Mouse (Mus musculus): ENCODE data around the gene Rbbp9. TPM values are rescaled to one million over a fixed set of nuclear protein-coding genes. Genes with fewer than 3 reads are reported as not detected.
"Not testable (repeated sequence)": the region's sequence is repeated elsewhere in the genome, so short reads cannot be mapped to it uniquely, and the experiment has no call there.

Gene Rbbp9
- total RNA-seq (2015) (12.9 and 17.9 TPM in 2 replicates), total RNA-seq (2017) (8.7 and 13.1 TPM in 2 replicates)

DNA sequence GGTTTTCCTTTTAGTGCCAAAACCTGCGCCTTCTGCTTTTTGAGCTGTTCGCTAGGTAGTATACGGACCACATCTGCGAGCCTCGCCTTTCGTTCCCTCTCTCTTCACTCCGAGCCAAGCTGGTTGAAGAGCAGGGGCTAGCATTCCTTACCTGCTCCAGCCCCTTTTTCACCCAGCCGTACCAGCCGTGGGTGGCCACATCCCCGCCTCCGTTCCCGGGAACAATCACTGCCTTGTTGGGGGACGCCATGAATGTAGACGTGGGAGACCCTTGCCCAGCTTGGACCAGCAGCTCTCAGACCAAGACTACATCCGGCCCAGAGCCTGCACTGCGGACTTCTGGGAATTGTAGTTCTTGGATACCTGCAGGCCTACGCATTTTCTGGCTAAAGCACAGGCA, at the start of gene Rbbp9:
Gene Rbbp9 (minus strand): TSS at position 341 of the 400 bp plus-strand sequence.
- peak; percentile 82 for ATAC-seq (replicated peaks; ENCODE audit: poor library complexity)

DNA sequence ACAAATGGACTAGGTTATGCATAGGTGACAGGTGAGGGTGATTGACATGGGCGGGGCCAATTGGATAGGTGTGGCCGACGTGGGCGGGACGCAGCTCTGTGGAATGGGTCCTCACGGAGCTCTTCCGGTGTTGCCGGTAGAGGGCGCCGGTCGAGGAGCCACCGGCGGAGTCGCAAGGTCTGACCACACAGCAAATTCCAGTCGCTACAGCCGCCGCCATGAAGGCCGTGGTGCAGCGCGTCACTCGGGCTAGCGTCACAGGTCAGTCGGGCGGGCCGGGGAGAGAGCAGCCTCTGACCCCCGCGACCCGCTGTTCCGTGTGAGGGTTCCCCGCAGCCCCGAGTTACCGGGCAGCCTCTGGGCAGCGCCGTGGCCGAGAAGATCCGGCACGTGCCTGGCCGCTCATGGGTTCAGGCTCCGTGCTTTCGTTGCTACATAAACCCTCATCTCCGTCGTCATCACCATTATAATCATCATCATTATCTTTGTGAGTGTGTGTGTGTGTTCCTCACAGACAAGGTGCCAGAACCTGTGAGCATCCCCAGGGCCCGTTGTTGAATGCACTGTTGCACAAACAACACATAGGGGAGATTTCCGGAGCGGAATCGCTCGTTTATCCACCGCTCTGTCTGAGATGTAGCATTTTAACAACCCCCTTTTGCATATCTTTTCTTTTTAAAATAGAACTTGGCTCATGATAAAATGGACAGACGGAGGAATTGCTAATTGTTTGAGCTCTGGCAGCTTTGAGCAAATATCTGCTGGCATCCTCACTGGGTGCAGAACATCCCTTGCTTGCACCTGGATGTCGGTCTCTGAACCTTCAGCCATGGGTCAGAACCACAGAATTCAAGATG, 49.4 kb upstream of the Rbbp9 start, which contains the start of gene Dtd1:
Gene Dtd1 (plus strand): TSS at position 67 of the 857 bp plus-strand sequence.
- ATAC-seq (replicated peaks; ENCODE audit: poor library complexity): peak; percentile 98

DNA sequence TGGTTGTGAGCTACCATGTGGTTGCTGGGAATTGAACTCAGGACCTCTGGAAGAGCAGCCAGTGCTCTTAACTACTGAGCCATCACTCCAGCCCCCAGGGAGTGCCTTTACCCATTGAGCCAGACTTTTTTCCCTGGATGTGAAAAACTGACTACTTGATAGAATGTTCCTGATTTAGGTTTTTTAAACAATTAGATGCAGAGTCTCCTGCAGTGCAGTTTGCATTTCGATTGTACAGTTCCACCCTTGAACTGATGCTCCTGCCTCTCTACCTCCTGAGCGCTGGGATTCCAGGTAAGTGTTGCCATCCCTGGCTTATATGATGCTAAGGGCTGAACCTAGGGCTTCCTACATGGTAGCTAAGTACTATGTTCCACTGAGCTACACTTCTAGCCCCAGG, 47.3 kb upstream of the Rbbp9 start:
- ATAC-seq (replicated peaks; ENCODE audit: poor library complexity): no peak

DNA sequence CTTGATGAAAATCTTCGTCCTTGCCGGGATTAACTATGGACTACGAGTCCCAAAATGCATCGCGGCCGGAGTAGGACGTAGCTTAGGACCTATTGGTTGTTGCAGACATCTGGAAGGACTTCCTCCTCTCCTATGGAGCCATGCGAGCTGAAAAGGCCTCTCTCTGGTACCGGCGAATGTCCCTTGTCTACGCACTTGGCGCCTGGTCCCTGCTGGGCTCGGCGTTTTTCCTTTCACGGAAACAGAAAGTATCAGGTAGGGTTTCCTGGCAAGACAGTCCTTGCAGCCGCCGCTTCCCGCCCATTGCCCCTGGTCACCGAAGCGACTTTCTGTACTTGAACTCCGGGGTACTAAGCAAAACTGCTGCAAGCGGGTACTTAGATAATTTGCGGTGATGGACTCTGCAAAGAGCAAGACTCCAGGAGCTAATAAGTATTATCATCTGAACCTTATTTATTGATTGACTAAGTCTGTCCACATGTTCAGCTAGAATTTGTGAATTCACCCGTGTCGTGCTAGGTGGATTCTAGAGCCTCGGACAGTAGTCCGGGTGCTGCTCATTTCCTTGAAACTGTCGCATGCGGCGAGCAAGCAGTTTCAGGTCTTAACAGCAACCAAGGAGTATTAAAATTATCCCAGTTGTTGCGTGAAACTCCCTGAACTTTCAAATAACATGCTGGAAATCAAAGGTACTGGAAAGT, 43.4 kb upstream of the Rbbp9 start, which contains the start of gene Smim26:
Gene Smim26 (plus strand): TSS at position 104 of the 701 bp plus-strand sequence.
- peak; percentile 99 for ATAC-seq (replicated peaks; ENCODE audit: poor library complexity)

DNA sequence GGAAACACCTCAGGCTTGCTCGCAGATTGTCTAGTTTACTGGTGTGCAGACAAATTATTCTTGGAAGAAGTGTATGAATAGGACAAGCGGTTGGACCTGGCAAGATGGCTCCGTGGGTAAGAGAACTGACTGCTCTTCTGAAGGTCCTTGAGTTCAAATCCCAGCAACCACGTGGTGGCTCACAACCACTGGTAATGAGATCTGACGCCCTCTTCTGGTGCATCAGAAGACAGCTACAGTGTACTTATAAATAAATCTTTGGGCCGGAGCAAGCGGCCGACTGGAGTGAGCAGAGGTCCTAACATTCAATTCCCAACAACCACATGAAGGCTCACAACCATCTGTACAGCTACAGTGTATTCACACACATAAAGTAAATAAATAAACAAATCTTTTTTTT, 42.4 kb upstream of the Rbbp9 start:
- not testable (repeated sequence) for ATAC-seq (replicated peaks; ENCODE audit: poor library complexity)

DNA sequence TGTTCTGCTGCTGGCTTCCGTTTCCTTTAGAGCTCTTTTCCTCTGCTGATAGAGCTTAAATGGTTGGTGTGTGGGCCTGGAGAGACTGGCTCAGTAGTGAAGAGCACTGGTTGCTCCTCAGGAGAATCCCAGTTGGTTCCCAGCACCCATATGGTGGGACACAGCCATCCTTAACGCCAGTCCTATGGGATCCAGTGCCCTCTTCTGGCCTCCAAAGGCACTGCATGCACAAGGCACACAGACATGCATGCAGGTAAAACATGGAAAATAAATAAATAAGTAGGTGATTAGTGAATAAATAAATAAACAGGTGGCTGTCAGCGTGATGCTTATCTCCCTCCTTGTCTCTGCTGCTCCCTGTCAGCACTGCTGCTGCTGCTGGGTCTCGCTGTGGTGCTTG, 38.1 kb upstream of the Rbbp9 start:
- ATAC-seq (replicated peaks; ENCODE audit: poor library complexity): peak; percentile 60; the same call in 1 of the 2 replicates

DNA sequence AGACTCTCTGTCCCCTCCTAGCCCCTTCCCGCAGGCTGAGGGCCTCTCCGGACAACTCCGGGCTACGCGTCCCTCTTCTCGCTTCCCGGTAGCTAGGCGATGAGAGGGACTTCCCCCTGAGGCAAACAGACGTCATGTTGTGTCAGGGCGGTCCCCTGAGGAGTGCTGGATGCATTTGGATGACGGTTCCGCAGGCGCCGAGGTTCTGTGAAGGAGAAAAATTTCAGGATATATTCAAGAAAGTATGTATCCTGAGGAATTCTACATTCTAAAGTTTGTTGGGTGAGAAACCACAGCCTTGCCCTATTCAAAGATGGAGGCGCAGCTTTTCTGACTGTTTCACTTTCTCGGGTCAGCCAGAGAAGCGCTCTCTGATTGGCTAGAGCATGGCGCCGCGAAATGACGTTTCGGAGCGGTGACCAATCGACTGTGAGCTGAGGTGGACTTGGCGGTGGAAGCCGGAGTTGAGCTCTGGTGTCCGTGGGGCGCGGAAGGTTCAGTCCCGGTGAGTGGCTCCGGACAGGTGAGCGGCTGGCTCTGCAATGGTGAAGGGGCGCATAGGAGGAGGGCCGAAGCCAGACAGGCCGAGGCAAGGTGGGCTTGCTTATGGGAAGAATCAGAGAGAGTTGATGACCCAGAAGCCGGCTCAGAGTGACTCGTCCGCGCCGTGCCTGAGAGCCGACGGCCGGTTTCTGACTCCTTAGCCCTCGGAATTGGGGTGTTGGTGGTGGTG, 5.3 kb upstream of the Rbbp9 start, which contains the start of gene Sec23b:
Gene Sec23b (plus strand): TSS at position 410 of the 733 bp plus-strand sequence.
- ATAC-seq (replicated peaks; ENCODE audit: poor library complexity): peak; percentile 92

DNA sequence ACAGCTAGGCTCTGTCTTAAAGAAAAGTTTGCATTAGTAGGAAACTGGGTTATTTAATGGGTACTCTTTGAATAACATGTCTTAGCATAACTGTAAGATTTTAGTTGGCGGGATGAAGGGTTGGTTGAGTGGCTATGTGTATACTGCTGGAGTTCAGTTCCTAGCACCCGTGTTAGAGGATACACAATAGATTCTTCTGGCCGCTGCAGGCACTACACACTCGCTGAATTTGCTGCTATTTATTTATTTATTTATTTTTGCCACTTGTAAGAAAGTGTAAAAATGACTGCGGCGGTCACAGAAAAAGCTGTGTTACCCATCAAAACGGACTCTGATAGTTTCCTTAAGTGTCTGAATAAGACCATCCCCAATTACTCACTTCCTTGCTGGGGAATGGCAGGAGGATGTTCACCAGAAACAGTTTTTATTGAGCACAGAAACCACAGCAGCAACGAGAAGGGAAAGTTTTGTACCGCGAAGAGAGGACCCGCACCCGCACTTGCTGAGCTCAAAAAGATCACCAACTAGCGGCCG, 4.7 kb upstream of the Rbbp9 start:
- peak; percentile 25 for ATAC-seq (replicated peaks; ENCODE audit: poor library complexity)

DNA sequence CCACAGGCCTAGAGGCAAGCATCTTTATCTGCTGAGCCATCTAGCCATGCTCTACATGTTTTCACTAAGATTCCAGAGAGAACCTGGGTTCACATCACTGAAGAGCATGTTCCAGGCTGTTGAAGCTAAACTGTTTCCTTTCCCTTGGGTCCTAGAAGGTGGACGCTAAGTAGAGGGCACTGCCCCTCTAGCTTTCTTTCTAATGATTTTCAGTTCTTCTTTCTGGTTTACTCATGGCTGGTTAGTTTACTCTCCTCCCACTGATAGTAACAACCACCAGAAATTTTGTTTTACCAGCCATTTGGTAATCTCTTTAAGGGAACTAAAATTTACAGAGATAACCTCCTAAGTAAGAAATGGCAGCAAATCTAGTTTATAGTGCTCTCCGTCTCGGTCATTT, 3.2 kb upstream of the Rbbp9 start:
- ATAC-seq (replicated peaks; ENCODE audit: poor library complexity): no peak

DNA sequence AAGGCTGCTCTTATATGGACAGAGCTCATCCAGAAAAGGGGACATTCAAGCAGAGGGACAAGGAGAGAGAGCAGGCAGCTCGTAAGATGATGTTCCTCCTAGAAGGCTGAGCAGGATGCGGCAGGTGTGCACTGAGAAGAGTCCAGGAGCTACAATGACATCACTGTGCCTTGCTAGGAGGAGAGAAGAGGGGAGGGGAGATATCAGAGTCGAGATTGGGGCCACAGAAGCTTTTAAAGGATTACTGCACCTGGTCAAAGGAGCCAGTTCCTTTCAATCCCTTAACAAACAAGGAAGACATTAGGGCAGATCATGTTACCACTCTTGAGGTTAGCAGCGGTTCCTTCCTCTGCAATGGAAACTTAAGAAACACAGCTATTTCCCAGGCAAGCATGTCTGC, 3.1 kb downstream of the Rbbp9 start:
- ATAC-seq (replicated peaks; ENCODE audit: poor library complexity): no peak

DNA sequence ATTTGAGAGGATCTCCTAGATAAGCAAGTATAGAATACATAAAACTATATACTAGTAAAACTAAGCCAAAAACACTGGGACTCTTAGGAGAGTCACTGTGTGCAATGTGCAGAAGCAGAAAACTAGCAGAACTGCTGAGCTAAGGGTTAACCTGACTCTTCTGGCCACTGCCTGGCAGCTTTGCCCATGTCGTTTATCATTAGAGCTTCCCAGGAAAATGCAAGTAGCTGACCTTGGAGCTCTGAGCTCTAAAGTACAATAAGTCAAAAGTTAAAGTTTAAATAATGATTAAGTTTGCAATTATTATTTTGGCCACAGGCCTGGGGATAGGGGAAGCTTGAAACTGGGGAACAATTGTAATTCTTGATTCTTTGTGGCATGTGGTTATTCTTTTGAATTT, 5.2 kb downstream of the Rbbp9 start:
- no peak for ATAC-seq (replicated peaks; ENCODE audit: poor library complexity)

DNA sequence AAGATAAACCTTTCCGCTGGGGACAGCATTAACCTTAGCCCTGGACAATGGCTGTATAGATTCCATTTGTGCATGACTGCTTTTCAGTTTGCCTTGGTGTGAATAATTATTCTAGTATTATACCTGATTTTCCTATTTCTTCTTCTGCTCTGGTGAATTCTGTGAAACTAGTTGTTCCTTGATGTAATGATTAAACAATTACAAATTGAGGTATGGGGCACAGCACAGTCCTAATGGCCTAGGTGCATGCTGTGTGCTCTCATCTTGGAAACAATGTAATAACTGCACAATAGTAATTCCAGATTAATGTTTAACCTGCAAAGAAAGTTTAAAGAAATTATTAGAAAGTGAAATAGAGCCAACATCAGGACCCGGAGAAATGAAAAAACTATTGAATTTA, 5.6 kb downstream of the Rbbp9 start:
- ATAC-seq (replicated peaks; ENCODE audit: poor library complexity): no peak

DNA sequence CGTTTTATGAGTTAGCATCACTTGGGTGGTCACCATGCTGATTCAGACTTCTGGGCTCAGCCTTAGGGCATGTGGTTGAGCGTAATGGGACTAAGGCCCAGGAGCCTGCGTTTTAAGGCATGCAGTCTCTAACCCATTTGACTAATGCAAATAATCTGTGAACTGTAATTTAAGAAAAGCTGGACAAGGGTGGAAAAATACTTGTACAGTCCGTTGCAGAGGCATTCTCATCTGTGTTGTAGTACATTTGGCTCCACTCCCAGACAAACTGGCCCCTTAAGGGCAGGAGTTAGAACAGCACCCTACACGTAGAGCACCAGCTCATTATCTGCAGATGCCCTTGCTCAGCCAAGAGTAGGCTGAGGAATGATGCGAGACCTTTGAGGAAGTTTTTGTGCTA, 6.0 kb downstream of the Rbbp9 start:
- no peak for ATAC-seq (replicated peaks; ENCODE audit: poor library complexity)

DNA sequence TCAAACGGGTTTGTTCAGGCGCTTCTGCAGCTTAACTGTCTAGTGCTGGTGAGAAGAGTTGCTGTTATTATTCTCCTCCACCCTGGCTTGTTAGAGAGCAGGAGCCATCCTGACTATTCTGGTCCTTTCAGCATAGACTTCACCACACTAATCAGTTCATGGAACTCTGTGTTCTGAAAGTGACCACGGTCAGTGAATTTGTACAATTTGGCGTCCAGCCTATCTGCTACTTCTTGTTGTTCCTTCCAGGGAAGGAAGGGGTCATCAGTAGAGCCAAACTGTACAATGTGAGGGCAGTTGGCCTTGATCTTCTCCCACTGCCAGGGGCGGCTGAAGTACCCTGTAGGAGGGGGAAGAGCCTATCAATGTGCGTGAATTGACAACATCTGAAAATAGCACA, 7.0 kb downstream of the Rbbp9 start:
- no peak for ATAC-seq (replicated peaks; ENCODE audit: poor library complexity)

DNA sequence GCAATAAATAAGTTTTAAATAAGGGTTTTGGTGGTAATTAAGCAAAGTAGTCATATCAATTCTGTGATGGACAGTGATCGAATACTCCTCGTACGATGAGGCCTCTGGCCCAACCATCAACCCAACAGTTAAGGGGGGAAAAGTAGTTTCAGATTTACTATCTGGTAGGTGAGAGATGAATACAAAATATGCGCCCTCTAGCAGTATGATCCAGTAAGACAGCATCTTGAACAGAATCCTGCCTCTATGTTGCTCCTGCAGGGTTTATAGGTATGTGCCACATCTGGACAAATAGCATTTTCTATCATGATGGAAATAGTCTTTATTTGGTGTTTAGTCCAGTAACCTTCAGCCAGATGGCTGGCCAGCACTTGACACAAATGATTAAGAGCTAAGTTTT, 9.4 kb downstream of the Rbbp9 start:
- peak; percentile 80 for ATAC-seq (replicated peaks; ENCODE audit: poor library complexity)

DNA sequence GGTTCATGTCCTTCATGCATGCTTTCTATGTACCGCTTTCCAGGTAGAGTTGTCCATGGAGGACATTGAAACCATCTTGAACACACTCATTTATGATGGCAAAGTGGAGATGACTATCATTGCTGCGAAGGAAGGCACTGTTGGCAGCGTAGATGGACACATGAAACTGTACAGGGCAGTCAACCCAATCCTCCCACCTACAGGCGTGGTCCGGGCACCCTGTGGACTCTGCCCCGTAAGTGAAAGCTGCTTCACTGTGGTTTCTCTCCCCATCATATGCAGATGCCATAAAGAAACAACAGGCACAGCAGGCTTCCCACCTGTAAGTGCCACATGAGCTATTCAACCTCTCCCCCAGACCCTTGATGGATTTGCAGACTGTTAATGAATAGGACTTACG, 13.5 kb downstream of the Rbbp9 start:
- no peak for ATAC-seq (replicated peaks; ENCODE audit: poor library complexity)

DNA sequence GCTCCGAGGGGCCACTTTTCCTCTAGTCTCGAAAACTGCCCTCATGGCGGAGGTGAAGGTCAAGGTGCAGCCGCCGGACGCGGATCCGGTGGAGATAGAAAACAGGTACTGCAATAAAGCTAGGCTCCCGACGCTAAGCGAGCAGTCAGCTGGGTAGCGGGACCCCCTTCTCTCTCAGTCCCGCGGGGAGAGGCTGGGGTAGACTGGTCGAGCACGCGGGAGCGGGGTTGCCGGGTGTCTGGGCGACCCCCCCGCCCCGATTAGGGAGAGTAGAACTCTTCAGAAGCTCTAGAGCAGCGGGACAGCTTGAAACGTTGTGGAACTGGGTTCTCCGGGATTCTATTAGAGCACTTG, 22.9 kb downstream of the Rbbp9 start:
- ATAC-seq (replicated peaks; ENCODE audit: poor library complexity): peak; percentile 30

DNA sequence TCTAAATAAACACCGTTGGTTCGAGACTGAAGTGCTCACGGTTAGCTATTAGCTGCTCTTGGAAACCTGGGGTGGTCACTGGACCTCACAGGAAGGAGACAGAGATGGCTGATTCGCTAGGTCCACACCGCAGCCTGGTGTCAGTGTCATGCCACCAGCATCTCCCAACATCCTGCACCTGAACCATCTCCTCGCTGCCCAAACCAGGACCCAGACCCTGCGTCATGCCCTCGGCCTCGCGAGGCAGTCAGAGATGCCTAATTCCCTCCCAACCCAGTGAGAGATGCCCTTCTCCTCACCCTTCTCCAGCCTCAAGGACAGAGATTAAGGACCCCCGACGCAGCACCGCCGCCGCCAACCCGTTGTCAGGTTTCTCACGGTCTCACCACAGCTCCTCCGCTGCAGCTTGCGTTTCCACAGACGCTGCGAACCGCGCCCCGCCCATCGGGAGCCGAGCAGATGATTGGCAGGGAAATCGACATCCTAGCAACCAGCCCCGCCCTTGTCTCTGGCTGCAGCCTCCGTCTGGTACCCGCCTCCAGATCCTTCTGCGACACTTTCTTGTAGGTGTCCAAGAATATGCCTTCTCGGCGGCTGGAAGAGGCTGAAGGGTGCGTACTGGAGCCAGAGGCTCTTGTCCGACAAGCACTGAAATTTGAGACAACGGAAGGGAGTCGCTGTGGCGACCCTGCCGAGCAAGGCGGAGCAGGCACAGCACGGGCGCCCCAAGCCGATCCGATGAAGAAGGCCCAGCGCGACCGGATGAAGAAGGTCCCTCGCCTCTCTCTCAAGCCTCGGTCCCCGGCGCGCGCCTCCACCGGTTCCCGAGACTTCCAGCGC, 23.5 kb downstream of the Rbbp9 start, which contains the start of the genes Dzank1 and Polr3f:
Gene Dzank1 (minus strand): TSS at position 434 of the 840 bp plus-strand sequence.
Gene Polr3f (plus strand): TSS at position 738 of the 840 bp plus-strand sequence.
- ATAC-seq (replicated peaks; ENCODE audit: poor library complexity): peak; percentile 98

DNA sequence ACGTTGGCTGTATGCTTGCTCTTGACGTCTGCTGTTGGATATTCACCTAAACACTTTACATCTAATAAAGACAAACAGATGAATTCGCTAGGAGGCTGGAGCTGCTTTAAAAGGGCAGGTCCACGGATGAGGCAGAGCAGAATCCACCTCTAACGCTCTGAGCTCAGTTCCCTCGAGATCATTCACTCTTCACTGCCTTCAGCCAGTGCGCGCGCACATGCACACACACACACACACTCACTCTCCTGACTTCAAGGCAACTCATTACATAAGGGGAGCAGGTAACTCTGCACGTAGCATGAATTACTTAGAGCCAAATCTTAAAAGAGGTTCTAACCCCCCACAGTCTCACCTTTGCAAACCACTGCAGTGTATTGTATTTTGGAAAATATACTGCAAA, 24.8 kb downstream of the Rbbp9 start:
- ATAC-seq (replicated peaks; ENCODE audit: poor library complexity): no peak

DNA sequence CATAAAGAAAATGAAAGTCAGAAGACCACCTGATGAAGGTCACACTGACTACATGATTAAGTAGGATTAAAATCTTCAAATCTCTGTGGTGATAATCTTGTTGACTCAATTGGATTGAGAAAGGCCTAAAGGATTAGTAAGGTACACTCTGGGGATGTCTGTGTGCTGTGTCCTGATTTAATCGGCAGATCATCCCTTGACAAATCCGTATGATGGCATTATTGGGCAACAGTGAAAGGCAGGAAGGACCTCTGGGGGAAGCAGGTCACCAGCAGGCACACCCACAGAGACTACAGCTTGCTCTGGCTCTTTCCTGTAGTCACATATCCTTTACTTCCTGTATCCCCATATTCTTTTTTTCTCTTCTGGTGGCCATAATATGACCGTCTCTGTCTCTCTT, 30.9 kb downstream of the Rbbp9 start:
- no peak for ATAC-seq (replicated peaks; ENCODE audit: poor library complexity)
